Mouse (Mus musculus) heart, embryonic 16.5 days (tissue): ENCODE results near the gene Scrn1. TPM values are rescaled to one million over a fixed set of nuclear protein-coding genes. Genes with fewer than 3 reads are reported as not detected.
A peak's percentile ranks its signal among the peaks of the same experiment; 100 is the strongest.

ENCODE experiments used
- ATAC-seq: fragments of 200-750 bp; cut with Nextera tagmentation; replicated peaks from 2 replicates; pipeline ENCODE4 v1.8.0; 2017; ENCODE audit warnings: moderate number of reproducible peaks; ENCODE audit not compliant: insufficient read depth, low FRiP score; ENCODE audit errors: extremely low read depth
- H3K27ac ChIP-seq: fragments of 300-500 bp; sonication (generic); 2 replicates; pipeline ENCODE4 v1.5.1; 2014; ENCODE audit warnings: mild to moderate bottlenecking, low read length, control low read depth, moderate library complexity
- H3K27me3 ChIP-seq: fragments of 300-500 bp; sonication (generic); 2 replicates; pipeline ENCODE4 v1.6.1; 2014; ENCODE audit warnings: low read length, mixed read lengths; ENCODE audit not compliant: control insufficient read depth, insufficient read depth
- H3K36me3 ChIP-seq: fragments of 300-500 bp; sonication (generic); 2 replicates; pipeline ENCODE4 v1.6.1; 2014; ENCODE audit not compliant: control insufficient read depth, insufficient read depth
- H3K4me1 ChIP-seq: fragments of 300-500 bp; sonication (generic); 2 replicates; pipeline ENCODE4 v1.6.1; 2014; ENCODE audit warnings: low read length, mixed read lengths; ENCODE audit not compliant: control insufficient read depth, insufficient read depth
- H3K4me2 ChIP-seq: fragments of 300-500 bp; sonication (generic); 2 replicates; pipeline ENCODE4 v1.6.1; 2014; ENCODE audit warnings: low read depth, mild to moderate bottlenecking, control low read depth, low read length
- H3K4me3 ChIP-seq: fragments of 300-500 bp; sonication (generic); 2 replicates; pipeline ENCODE4 v1.5.1; 2014; ENCODE audit warnings: mild to moderate bottlenecking, control low read depth, low read length
- H3K9ac ChIP-seq: fragments of 300-500 bp; sonication (generic); 2 replicates; pipeline ENCODE4 v1.6.1; 2014; ENCODE audit warnings: low read length, control low read depth
- H3K9me3 ChIP-seq: fragments of 300-500 bp; sonication (generic); replicated peaks from 2 replicates; pipeline ENCODE4 v1.6.1; 2016; ENCODE audit warnings: low read length; ENCODE audit not compliant: control insufficient read depth
- WGBS: fragments of 180-500 bp; shearing (Covaris S2); extraction: QIAGEN DNeasy Blood & Tissue Kit; methylation state at CpG from one replicate; pipeline ENCODE4 v1.1.7; 2014; 5-methylcytosine and 5-hydroxymethylcytosine counted together
- polyA plus RNA-seq: library from polyadenylated mRNA; unstranded; fragments of >200 nt; fragmentation: Nextera tagmentation; extraction: Ambion mirVana; gene quantifications from 2 replicates; pipeline ENCODE4 v1.2.1, GENCODE M21; 2015

Gene Scrn1
- polyA plus RNA-seq, 1 experiment from 2014 or later, result 5.1 TPM

GRCm38 (mm10) chr6:54462766-54463165 lies 103.5 kb downstream of the Scrn1 start:
- H3K9me3 ChIP-seq, result no peaks in the 10 kb centered on the region; the same call in 1 of the 2 replicates
- ATAC-seq, result no peak
- no peaks in the 10 kb centered on the region for H3K27me3 ChIP-seq
- no peak overlapping the region for H3K9ac ChIP-seq
- H3K4me1 ChIP-seq, result peaks cover 44% of the 10 kb centered on the region
- WGBS, result 92% methylated on average over 6 of the region's 6 CpGs
- H3K4me3 ChIP-seq, result no peak overlapping the region
- H3K4me2 ChIP-seq, result no peak overlapping the region
- H3K36me3 ChIP-seq, result no peaks in the 10 kb centered on the region
- no peak overlapping the region for H3K27ac ChIP-seq

- Histone ChIP-seq H3K27ac (peak overlapping the region; percentile 79), H3K4me1 (peaks cover 33% of the 10 kb centered on the region), H3K4me2 (peak overlapping the region; percentile 13; the same call in 1 of the 2 replicates), H3K27me3 (no peaks in the 10 kb centered on the region), H3K4me3 (no peak overlapping the region), H3K36me3 (no peaks in the 10 kb centered on the region), H3K9ac (peak overlapping the region; percentile 10; the same call in 1 of the 2 replicates), H3K9me3 (no peaks in the 10 kb centered on the region; the same call in 1 of the 2 replicates)
- 42% methylated on average over 13 of the region's 13 CpGs for WGBS
- peak; percentile 94 for ATAC-seq
Observed at GRCm38 (mm10) chr6:54460915-54461671, 105.2 kb downstream of the Scrn1 start.

- Histone ChIP-seq H3K27ac (peak overlapping the region; percentile 79), H3K4me3 (no peak overlapping the region), H3K9ac (peak overlapping the region; percentile 10; the same call in 1 of the 2 replicates), H3K36me3 (no peaks in the 10 kb centered on the region), H3K27me3 (no peaks in the 10 kb centered on the region), H3K9me3 (no peaks in the 10 kb centered on the region; the same call in 1 of the 2 replicates), H3K4me2 (no peak overlapping the region), H3K4me1 (peaks cover 32% of the 10 kb centered on the region)
- ATAC-seq, result no peak
- WGBS, result 68% methylated on average over 6 of the region's 6 CpGs
Observed at GRCm38 (mm10) chr6:54460172-54460914, 105.9 kb downstream of the Scrn1 start.

- H3K27ac ChIP-seq, result 0 out of 2 replicates have a peak overlapping the region, but pooled peaks have one; percentile 17
- no peaks in the 10 kb centered on the region for H3K36me3 ChIP-seq
- 21% methylated on average over 7 of the region's 7 CpGs for WGBS
- ATAC-seq, result no peak
- no peak overlapping the region for H3K9ac ChIP-seq
- H3K4me2 ChIP-seq, result no peak overlapping the region
- peaks cover 25% of the 10 kb centered on the region for H3K4me1 ChIP-seq
- no peak overlapping the region for H3K4me3 ChIP-seq
- no peaks in the 10 kb centered on the region for H3K27me3 ChIP-seq
- no peaks in the 10 kb centered on the region; the same call in 1 of the 2 replicates for H3K9me3 ChIP-seq
Observed at GRCm38 (mm10) chr6:54459661-54460060, 106.6 kb downstream of the Scrn1 start.

Other genes starting within 250 kb of the Scrn1 start
- gene Prr15, start 240.7 kb downstream of the Scrn1 start, polyA plus RNA-seq, result 14.4 and 15.1 TPM in 2 replicates
- 2.8 and 3.6 TPM in 2 replicates for gene Wipf3, start 136.9 kb downstream of the Scrn1 start, polyA plus RNA-seq
- 4.5 and 5.5 TPM in 2 replicates for gene Plekha8, start 28.6 kb upstream of the Scrn1 start, polyA plus RNA-seq
- 21.7 and 22.3 TPM in 2 replicates for gene Fkbp14, start 30.8 kb upstream of the Scrn1 start, polyA plus RNA-seq
- 6.3 and 6.8 TPM in 2 replicates for gene Mturn, start 115.1 kb upstream of the Scrn1 start, polyA plus RNA-seq